Mouse (Mus musculus) testis, adult 2 months (tissue): ENCODE results near the gene Resp18.

Experiments used
- CTCF ChIP-seq: fragments of 200-500 bp; IDR thresholded peaks from 2 replicates; pipeline ENCODE4 v1.5.1; 2012; ENCODE audit warnings: low read depth, mild to moderate bottlenecking, inconsistent platforms, low read length, moderate library complexity; ENCODE audit not compliant: control insufficient read depth, insufficient read depth, insufficient replicate concordance
- POLR2A ChIP-seq: fragments of 200-500 bp; IDR thresholded peaks from 2 replicates; pipeline ENCODE4 v1.6.1; 2012; ENCODE audit warnings: low read depth, mild to moderate bottlenecking, inconsistent platforms, low read length, moderate library complexity; ENCODE audit not compliant: control insufficient read depth

DNA sequence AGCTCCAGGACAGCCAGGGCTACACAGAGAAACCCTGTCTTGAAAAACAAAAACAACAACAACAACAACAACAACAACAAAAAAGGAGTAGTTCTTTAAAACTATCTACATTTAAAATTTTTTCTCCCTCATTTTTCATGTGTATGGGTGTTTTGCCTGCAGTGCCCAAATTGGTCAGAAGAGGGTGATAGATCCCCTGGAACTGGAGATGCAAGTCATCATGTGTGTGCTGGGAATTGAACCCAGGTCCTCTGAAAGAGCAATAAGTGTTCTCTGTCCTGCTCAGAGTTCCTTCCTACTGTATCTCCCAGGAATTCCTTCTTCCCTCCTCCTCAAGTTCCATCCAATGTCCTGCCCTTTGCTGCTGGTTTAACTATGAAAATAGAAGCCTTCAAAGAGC, 49.2 kb upstream of the Resp18 start:
- TF ChIP-seq POLR2A (no peak), CTCF (no peak)
